Mouse (Mus musculus): ENCODE measurements at regions not wholly inside any gene's neighbourhood (a gene's known extent, or its start where the extent isn't known, plus 50 kb on each side); places are given as distances from the start of the nearest gene placed in this dataset.

GRCm38 (mm10) chr11:65360729-65361128 lies 90.9 kb upstream of the Myocd start:
- no peak for DNase-seq

- DNase-seq = peak in 1 of 2 experiments; percentile 26
These were observed 89.1 kb upstream of the Myocd start for GRCm38 (mm10) chr11:65358908-65359307.

DNA sequence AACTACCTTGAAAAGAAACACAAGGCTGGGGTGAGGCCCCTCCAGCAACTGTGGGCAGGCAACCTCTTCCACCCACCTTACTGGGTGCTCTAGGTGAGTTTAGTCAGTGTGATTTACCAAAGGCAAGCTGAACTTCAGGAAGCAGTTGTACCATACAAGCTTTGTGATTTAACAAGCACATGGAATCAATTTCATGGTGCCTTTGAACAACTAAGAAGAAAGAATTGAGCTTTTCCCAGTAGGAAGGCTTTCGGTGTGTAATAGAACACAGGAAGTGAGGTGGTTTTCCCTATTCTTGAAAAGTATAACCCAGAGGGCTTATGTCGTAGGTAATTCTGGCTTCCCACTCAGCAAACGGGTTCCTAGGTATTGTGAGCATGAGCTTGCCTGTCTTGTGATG lies 82.7 kb upstream of the Myocd start:
- DNase-seq = no peak

DNA sequence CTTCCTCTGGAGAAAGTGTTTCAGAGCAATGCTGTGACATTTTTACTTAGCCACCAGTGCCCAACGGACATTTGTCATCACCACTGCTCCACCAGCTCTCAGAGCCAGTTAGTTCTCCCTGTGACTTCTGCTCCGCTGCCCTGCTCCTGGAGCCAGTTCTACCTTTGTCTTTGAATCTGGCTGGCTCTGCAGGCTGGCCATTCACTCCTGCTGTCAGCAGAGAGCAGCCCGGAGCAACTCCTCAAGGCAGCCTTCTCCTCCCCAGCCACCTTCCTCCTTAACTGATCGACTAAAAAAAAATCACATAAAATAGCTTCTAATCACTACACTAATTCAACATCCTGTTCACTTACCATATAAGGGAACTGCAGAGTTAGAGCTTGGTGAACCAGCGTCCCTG lies 79.2 kb upstream of the Myocd start:
- peak; percentile 59 to 71 for DNase-seq

GRCm38 (mm10) chr11:65341683-65342440 lies 72.1 kb upstream of the Myocd start:
- DNase-seq = no peak

GRCm38 (mm10) chr11:65334286-65334685 lies 64.5 kb upstream of the Myocd start:
- DNase-seq = peak; percentile 67 to 71

GRCm38 (mm10) chr11:65333101-65333500 lies 63.3 kb upstream of the Myocd start:
- DNase-seq = no peak

DNA sequence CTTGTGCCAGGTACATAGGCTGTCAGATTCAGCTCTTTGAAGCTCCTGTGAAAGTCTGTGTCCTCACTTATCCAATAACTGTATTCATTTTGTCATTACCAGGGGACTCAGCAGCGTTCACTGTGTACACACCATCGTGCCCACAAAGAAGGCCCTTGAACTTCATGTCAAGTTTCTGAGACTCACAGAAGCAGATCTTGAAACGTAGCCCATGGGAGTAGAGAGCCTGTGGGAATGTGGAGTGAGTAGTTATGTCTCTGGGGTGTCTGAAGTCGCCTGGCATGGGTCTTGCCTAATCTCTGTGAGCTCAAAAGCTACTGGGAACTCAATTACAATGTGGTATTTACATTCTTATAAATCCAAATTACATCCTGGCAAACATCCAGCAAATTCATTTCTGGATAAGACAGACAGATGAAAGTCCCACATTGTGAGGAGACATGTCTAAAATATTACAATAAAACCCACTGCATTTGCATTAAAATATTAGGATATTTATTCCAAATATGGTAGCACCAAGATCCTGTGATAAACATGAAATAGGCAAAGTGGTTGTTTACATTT lies 53.2 kb upstream of the Myocd start:
- DNase-seq = peak in 1 of 2 experiments; percentile 10
